Mouse (Mus musculus) heart, postnatal 4 days (tissue): ENCODE results near the gene Atp6ap2. TPM values are rescaled to one million over a fixed set of nuclear protein-coding genes. Genes with fewer than 3 reads are reported as not detected.
A peak's percentile ranks its signal among the peaks of the same experiment; 100 is the strongest.
"Not testable (repeated sequence)": the region's sequence is repeated elsewhere in the genome, so short reads cannot be mapped to it uniquely, and the experiment has no call there.

Experiments
- DNase-seq: peaks from one replicate; pipeline ENCODE4 v3.0.0; 2021
- total RNA-seq, 2 experiments: library from RNA; stranded (reverse); gene quantifications; 2 replicates each; pipeline ENCODE4 v1.2.3; 2021

Atp6ap2 gene
- 10 to 100 TPM; 29.2 to 32.6 TPM for total RNA-seq

GRCm38 (mm10) chrX:12587192-12587957, at the start of gene Atp6ap2:
Atp6ap2 (plus strand) TSS chrX:12587801.
- DNase-seq: peak; percentile 93

GRCm38 (mm10) chrX:12544417-12544816, 43.2 kb upstream of the Atp6ap2 start:
- no peak for DNase-seq

GRCm38 (mm10) chrX:12557086-12557485, 30.5 kb upstream of the Atp6ap2 start:
- peak; percentile 11 for DNase-seq

GRCm38 (mm10) chrX:12571407-12571806, 16.2 kb upstream of the Atp6ap2 start:
- DNase-seq: no peak

GRCm38 (mm10) chrX:12577936-12578335, 9.7 kb upstream of the Atp6ap2 start:
- DNase-seq: no peak

GRCm38 (mm10) chrX:12578339-12578868, 9.2 kb upstream of the Atp6ap2 start:
- DNase-seq: no peak

GRCm38 (mm10) chrX:12583261-12583660, 4.3 kb upstream of the Atp6ap2 start:
- DNase-seq: no peak

- DNase-seq: no peak
These were observed 356 bp downstream of the Atp6ap2 start for GRCm38 (mm10) chrX:12587958-12588355.

GRCm38 (mm10) chrX:12591401-12591943, 3.9 kb downstream of the Atp6ap2 start:
- DNase-seq: no peak

GRCm38 (mm10) chrX:12592011-12592410, 4.4 kb downstream of the Atp6ap2 start:
- DNase-seq: peak; percentile 11

- DNase-seq: no peak
These were observed 6.2 kb downstream of the Atp6ap2 start for GRCm38 (mm10) chrX:12593824-12594223.

- not testable (repeated sequence) for DNase-seq
These were observed 22.9 kb downstream of the Atp6ap2 start for GRCm38 (mm10) chrX:12610541-12610940.

GRCm38 (mm10) chrX:12611211-12611610, 23.6 kb downstream of the Atp6ap2 start:
- no peak for DNase-seq

- DNase-seq: not testable (repeated sequence)
These were observed 24.8 kb downstream of the Atp6ap2 start for GRCm38 (mm10) chrX:12612360-12612759.

GRCm38 (mm10) chrX:12625131-12625530, 37.5 kb downstream of the Atp6ap2 start:
- DNase-seq: no peak

GRCm38 (mm10) chrX:12644976-12645375, 57.4 kb downstream of the Atp6ap2 start:
- DNase-seq: no peak

- DNase-seq: peak; percentile 33
These were observed 58.1 kb downstream of the Atp6ap2 start for GRCm38 (mm10) chrX:12645531-12646304.

GRCm38 (mm10) chrX:12651906-12652305, 64.3 kb downstream of the Atp6ap2 start:
- no peak for DNase-seq

GRCm38 (mm10) chrX:12653879-12654278, 66.3 kb downstream of the Atp6ap2 start:
- DNase-seq: no peak
